Mouse (Mus musculus) myocyte (in vitro differentiated cells): ENCODE measurements at regions not wholly inside any gene's neighbourhood (a gene's known extent, or its start where the extent isn't known, plus 50 kb on each side); places are given as distances from the start of the nearest gene placed in this dataset.

Source experiments
- H3K27me3 ChIP-seq: one replicate; pipeline ENCODE4 v1.6.1; 2011; ENCODE audit not compliant: control insufficient read depth, insufficient read depth, insufficient read length
- H3K36me3 ChIP-seq: one replicate; pipeline ENCODE4 v1.6.1; 2011; ENCODE audit not compliant: control insufficient read depth, insufficient read depth
- H3K4me2 ChIP-seq: one replicate; pipeline ENCODE4 v1.6.1; 2011; ENCODE audit warnings: low read depth, control low read depth
- H3K4me3 ChIP-seq: one replicate; pipeline ENCODE4 v1.5.1; 2011; ENCODE audit warnings: mild to moderate bottlenecking, control low read depth, moderate library complexity
- H3K79me2 ChIP-seq: one replicate; pipeline ENCODE4 v1.6.1; 2011; ENCODE audit not compliant: control insufficient read depth, insufficient read depth
- H3ac ChIP-seq: one replicate; pipeline ENCODE4 v1.6.1; 2011; ENCODE audit not compliant: control insufficient read depth, insufficient read length
- CEBPB ChIP-seq: IDR thresholded peaks from 2 replicates; pipeline ENCODE4 v1.6.1; 2011; ENCODE audit warnings: mild to moderate bottlenecking, moderate library complexity; ENCODE audit not compliant: poor library complexity, insufficient read depth, severe bottlenecking
- E2F4 ChIP-seq: IDR thresholded peaks from one replicate; pipeline ENCODE4 v1.6.1; 2011; ENCODE audit warnings: mild to moderate bottlenecking, control low read depth, moderate library complexity; ENCODE audit not compliant: insufficient read depth
- MAX ChIP-seq: IDR thresholded peaks from one replicate; pipeline ENCODE4 v1.6.1; 2011; ENCODE audit warnings: low read depth, mild to moderate bottlenecking, control low read depth
- MYOD1 ChIP-seq, 3 experiments: IDR thresholded peaks; one replicate each; pipeline ENCODE4 v1.6.1; 2011; ENCODE audit warnings: control low read depth in 2 of 3, low read depth in 2 of 3, mild to moderate bottlenecking in 2 of 3, moderate library complexity in 1 of 3; ENCODE audit not compliant: insufficient read length in 2 of 3, control insufficient read depth in 1 of 3
- MYOG ChIP-seq, 3 experiments: IDR thresholded peaks; one replicate each; pipeline ENCODE4 v1.6.1; 2011; ENCODE audit warnings: control low read depth in 2 of 3, low read depth in 2 of 3, mild to moderate bottlenecking in 2 of 3; ENCODE audit not compliant: insufficient read length in 2 of 3, control insufficient read depth in 1 of 3, insufficient read depth in 1 of 3
- POLR2A ChIP-seq: IDR thresholded peaks from one replicate; pipeline ENCODE4 v1.6.1; 2011; ENCODE audit warnings: low read depth, mild to moderate bottlenecking, control low read depth, moderate library complexity; ENCODE audit not compliant: insufficient read length
- POLR2AphosphoS2 ChIP-seq: IDR thresholded peaks from one replicate; pipeline ENCODE4 v1.6.1; 2011; ENCODE audit warnings: low read depth, control low read depth; ENCODE audit not compliant: insufficient read length
- REST ChIP-seq: IDR thresholded peaks from one replicate; pipeline ENCODE4 v1.6.1; 2011; ENCODE audit warnings: mild to moderate bottlenecking, control low read depth, moderate library complexity; ENCODE audit not compliant: insufficient read depth, insufficient read length
- SRF ChIP-seq: IDR thresholded peaks from one replicate; pipeline ENCODE4 v1.6.1; 2011; ENCODE audit warnings: low read depth; ENCODE audit not compliant: control insufficient read depth, insufficient read length
- TCF12 ChIP-seq: IDR thresholded peaks from one replicate; pipeline ENCODE4 v1.6.1; 2011; ENCODE audit warnings: mild to moderate bottlenecking, control low read depth; ENCODE audit not compliant: poor library complexity, insufficient read depth, severe bottlenecking
- TCF3 ChIP-seq: IDR thresholded peaks from one replicate; pipeline ENCODE4 v1.6.1; 2011; ENCODE audit warnings: low read depth, control low read depth; ENCODE audit not compliant: insufficient read length
- USF1 ChIP-seq: IDR thresholded peaks from one replicate; pipeline ENCODE4 v1.6.1; 2011; ENCODE audit warnings: low read depth, mild to moderate bottlenecking, control low read depth, moderate library complexity

DNA sequence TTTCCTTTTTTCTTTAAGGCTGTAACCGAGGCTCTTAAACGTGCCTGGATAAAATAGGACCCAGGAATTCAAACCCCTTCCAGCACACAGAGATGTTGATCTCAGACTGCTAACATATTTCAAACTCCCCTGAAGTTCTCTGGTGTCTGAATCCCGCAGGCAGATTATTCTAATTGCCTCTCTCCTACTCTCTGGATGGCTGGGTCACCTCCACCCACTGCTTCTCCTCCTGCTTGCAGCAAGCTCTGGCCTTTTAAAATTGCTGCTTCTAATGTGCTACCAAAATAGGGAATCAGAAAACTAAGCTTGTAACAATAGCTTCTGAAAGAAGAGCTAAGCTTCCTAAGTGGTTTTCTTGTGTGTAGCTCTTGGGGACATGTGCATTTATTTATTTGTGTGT lies 64.4 kb upstream of the Ldb2 start:
- no peak overlapping the region for H3K4me2 ChIP-seq
- H3K4me3 ChIP-seq: no peak overlapping the region
- H3K36me3 ChIP-seq: no peaks in the 10 kb centered on the region
- no peak for TF ChIP-seq TCF12
- no peak overlapping the region for H3ac ChIP-seq
- H3K79me2 ChIP-seq: no peaks in the 10 kb centered on the region
- no peaks in the 10 kb centered on the region for H3K27me3 ChIP-seq

DNA sequence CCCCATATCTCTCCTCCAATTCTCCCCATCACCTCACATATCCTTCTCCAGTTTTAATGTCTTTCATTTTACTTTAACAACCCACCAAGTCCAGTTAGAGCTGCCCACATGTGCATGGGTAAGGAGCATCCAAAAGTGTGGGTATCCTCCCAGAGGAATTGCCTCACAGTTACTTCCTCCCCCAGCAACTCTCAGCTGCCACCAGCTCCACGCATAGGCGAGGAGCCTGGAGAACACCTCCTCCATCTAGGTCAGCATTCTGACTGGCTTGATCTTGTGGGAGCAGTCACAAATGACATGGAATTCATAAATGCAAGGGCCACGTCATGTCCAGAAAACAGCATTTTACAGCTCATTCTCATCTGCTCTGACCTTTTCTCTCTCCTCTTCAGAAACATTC lies 63.9 kb upstream of the Ldb2 start:
- H3K4me2 ChIP-seq: no peak overlapping the region

GRCm38 (mm10) chr5:44854189-44854588 lies 54.7 kb upstream of the Ldb2 start:
- no peaks in the 10 kb centered on the region for H3K27me3 ChIP-seq
- H3K4me3 ChIP-seq: no peak overlapping the region
- no peaks in the 10 kb centered on the region for H3K36me3 ChIP-seq
- H3ac ChIP-seq: no peak overlapping the region
- H3K79me2 ChIP-seq: no peaks in the 10 kb centered on the region
- TF ChIP-seq SRF (no peak), POLR2AphosphoS2 (no peak), TCF12 (no peak), TCF3 (no peak), E2F4 (no peak)
- no peak overlapping the region for H3K4me2 ChIP-seq

More for the DNA sequence above, 63.9 kb upstream of the Ldb2 start:
- Histone ChIP-seq H3K4me3 (no peak overlapping the region), H3K79me2 (no peaks in the 10 kb centered on the region), H3K36me3 (no peaks in the 10 kb centered on the region), H3K27me3 (no peaks in the 10 kb centered on the region), H3ac (no peak overlapping the region)
- TF ChIP-seq POLR2A (no peak), USF1 (no peak), SRF (no peak), MYOD1 (IDR thresholded peaks at IDR 0.05; ENCODE audit: control insufficient read depth in 1 of 3, insufficient read length in 2 of 3, low read depth in 2 of 3) (no peak), MAX (no peak), TCF3 (no peak), CEBPB (no peak), E2F4 (no peak), MYOG (IDR thresholded peaks at IDR 0.05; ENCODE audit: control insufficient read depth in 1 of 3, insufficient read depth in 1 of 3, insufficient read length in 2 of 3, low read depth in 2 of 3) (no peak), POLR2AphosphoS2 (no peak), REST (no peak), TCF12 (no peak)
